Mouse (Mus musculus) forebrain, embryonic 10.5 days (tissue): ENCODE results near the gene Klhl30. TPM values are rescaled to one million over a fixed set of nuclear protein-coding genes. Genes with fewer than 3 reads are reported as not detected.

Source experiments
- DNase-seq: peaks from one replicate; pipeline ENCODE4 v3.0.0-alpha.2; 2017; ENCODE audit warnings: low spot score; ENCODE audit errors: extremely low spot score
- H3K27ac ChIP-seq: fragments of 300-500 bp; sonication (generic); 2 replicates; pipeline ENCODE4 v1.5.1; 2016; ENCODE audit warnings: mild to moderate bottlenecking
- H3K27me3 ChIP-seq: fragments of 300-500 bp; sonication (generic); 2 replicates; pipeline ENCODE4 v1.6.1; 2016; ENCODE audit warnings: mild to moderate bottlenecking; ENCODE audit not compliant: poor library complexity, severe bottlenecking
- H3K36me3 ChIP-seq: fragments of 300-500 bp; sonication (generic); replicated peaks from 2 replicates; pipeline ENCODE4 v1.6.1; 2016; ENCODE audit warnings: mild to moderate bottlenecking, moderate library complexity
- H3K4me1 ChIP-seq: fragments of 300-500 bp; sonication (generic); 2 replicates; pipeline ENCODE4 v1.6.1; 2016
- H3K4me3 ChIP-seq: fragments of 300-500 bp; sonication (generic); 2 replicates; pipeline ENCODE4 v1.5.1; 2016; ENCODE audit warnings: mild to moderate bottlenecking, moderate library complexity
- H3K9me3 ChIP-seq: fragments of 300-500 bp; sonication (generic); 2 replicates; pipeline ENCODE4 v1.6.1; 2016; ENCODE audit warnings: mild to moderate bottlenecking, moderate library complexity
- WGBS: fragments of 180-500 bp; shearing (Covaris S2); methylation state at CpG from one replicate; pipeline ENCODE4 v1.1.7; 2016; 5-methylcytosine and 5-hydroxymethylcytosine counted together
- polyA plus RNA-seq: library from polyadenylated mRNA; unstranded; fragments of >200 nt; fragmentation: Nextera tagmentation; extraction: Ambion mirVana; gene quantifications from 2 replicates; pipeline ENCODE4 v1.2.1, GENCODE M21; 2016

Klhl30 gene
- 0.11 and 0.14 TPM in 2 replicates for polyA plus RNA-seq

GRCm38 (mm10) chr1:91350841-91351240 is at the start of gene Klhl30:
Klhl30 (plus strand) TSS chr1:91351016.
- H3K4me3 ChIP-seq: no peak within 1 kb of the TSS
- no peak within 1 kb of the TSS for H3K27ac ChIP-seq
- H3K27me3 ChIP-seq: peaks cover 22% of the 10 kb centered on the region
- H3K9me3 ChIP-seq: no peaks in the 10 kb centered on the region
- DNase-seq: no peak
- H3K4me1 ChIP-seq: peaks cover 7% of the 10 kb centered on the region; the same call in 1 of the 2 replicates
- WGBS: 64% methylated on average over 4 of the region's 4 CpGs
- H3K36me3 ChIP-seq: no peaks in the 10 kb centered on the region

- Histone ChIP-seq H3K27ac (no peak overlapping the region), H3K4me3 (no peak overlapping the region), H3K27me3 (no peaks in the 10 kb centered on the region), H3K9me3 (no peaks in the 10 kb centered on the region), H3K36me3 (peaks cover 30% of the 10 kb centered on the region), H3K4me1 (peaks cover 19% of the 10 kb centered on the region)
- 90% methylated on average over 3 of the region's 3 CpGs for WGBS
- DNase-seq: no peak
These were observed 49.5 kb upstream of the Klhl30 start for GRCm38 (mm10) chr1:91301206-91301920.

GRCm38 (mm10) chr1:91302021-91302420 is 48.8 kb upstream of the Klhl30 start:
- WGBS: 92% methylated on average over 3 of the region's 3 CpGs
- no peaks in the 10 kb centered on the region for H3K9me3 ChIP-seq
- no peak for DNase-seq
- H3K36me3 ChIP-seq: peaks cover 35% of the 10 kb centered on the region
- H3K27ac ChIP-seq: no peak overlapping the region
- peaks cover 19% of the 10 kb centered on the region for H3K4me1 ChIP-seq
- H3K4me3 ChIP-seq: no peak overlapping the region
- no peaks in the 10 kb centered on the region for H3K27me3 ChIP-seq

DNA sequence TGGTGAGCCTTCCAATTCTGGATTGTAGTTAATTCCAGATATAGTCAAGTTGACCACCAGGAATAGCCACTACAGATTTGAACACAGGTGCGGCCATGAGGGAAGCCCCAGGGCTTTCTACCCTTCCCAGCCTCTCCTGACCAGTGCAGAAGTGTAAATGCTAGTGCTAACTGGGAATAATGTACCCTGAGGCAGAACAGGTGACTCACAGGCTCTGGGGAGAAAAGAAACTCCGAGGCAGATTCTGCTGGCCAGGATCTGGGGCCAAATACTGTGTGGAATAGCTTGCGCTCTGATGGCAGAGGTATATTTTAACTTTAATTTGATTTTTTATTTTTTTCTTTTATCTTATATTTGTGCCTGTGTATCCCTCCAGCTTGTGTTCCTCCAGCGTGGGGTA is 46.2 kb upstream of the Klhl30 start:
- 90% methylated on average over 4 of the region's 4 CpGs for WGBS
- Histone ChIP-seq H3K36me3 (peaks cover 59% of the 10 kb centered on the region), H3K4me1 (peaks cover 4% of the 10 kb centered on the region; the same call in 1 of the 2 replicates)

GRCm38 (mm10) chr1:91309366-91310085 is 41.3 kb upstream of the Klhl30 start:
- Histone ChIP-seq H3K27ac (no peak overlapping the region), H3K27me3 (no peaks in the 10 kb centered on the region), H3K4me1 (peaks cover 14% of the 10 kb centered on the region), H3K4me3 (no peak overlapping the region), H3K36me3 (peaks cover 77% of the 10 kb centered on the region), H3K9me3 (no peaks in the 10 kb centered on the region)
- 94% methylated on average over 13 of the region's 13 CpGs for WGBS
- no peak for DNase-seq

More for the DNA sequence above, 46.2 kb upstream of the Klhl30 start:
- Histone ChIP-seq H3K27me3 (no peaks in the 10 kb centered on the region), H3K9me3 (no peaks in the 10 kb centered on the region), H3K27ac (no peak overlapping the region), H3K4me3 (no peak overlapping the region)
- no peak for DNase-seq

DNA sequence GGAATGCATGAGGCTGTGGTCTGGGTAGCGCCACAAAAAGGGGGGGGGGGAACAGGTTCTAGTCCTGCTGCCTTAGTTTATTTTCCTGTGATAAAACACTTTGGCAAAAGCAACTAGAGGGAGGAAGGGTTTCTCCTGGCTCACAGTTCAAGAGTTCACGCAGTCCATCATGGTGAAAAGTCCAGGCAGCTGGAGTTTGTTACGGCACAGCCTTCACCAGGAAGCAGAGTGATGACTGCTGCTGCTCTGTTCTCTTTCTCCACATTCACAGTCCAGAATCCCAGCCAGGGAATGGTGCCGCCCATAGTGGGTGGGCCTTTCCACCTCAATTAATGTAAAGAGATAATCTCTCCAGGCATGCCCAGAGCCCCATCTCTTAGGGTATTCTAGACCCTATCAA is 38.5 kb upstream of the Klhl30 start:
- no peak overlapping the region for H3K4me3 ChIP-seq
- no peak for DNase-seq
- peaks cover 14% of the 10 kb centered on the region for H3K4me1 ChIP-seq
- H3K27ac ChIP-seq: no peak overlapping the region
- no peaks in the 10 kb centered on the region for H3K9me3 ChIP-seq
- peaks cover 55% of the 10 kb centered on the region for H3K36me3 ChIP-seq
- no peaks in the 10 kb centered on the region for H3K27me3 ChIP-seq
- 95% methylated on average over 4 of the region's 4 CpGs for WGBS

DNA sequence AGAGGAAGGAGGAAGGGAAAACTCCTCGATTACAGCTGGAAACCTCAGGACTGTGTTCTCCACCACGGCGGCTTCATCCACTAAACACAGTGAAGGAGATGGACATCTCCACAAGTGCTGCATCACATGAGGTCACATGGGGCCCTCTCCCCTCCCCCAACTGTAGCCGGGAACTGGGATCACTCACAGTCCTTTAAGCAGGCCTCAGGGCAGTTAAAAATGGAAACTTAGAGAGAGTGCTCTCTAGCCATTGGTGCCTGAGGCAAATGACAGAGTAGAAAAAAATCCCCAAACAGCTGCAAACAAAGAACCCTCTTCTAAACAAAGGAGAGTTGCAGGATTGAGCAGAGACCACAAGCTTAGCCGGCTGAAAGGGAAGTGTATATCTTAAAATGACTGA is 37.6 kb upstream of the Klhl30 start:
- Histone ChIP-seq H3K4me1 (peaks cover 14% of the 10 kb centered on the region), H3K27ac (peak overlapping the region; percentile 81), H3K9me3 (no peaks in the 10 kb centered on the region)

GRCm38 (mm10) chr1:91317656-91318055 is 33.2 kb upstream of the Klhl30 start:
- DNase-seq: no peak
- Histone ChIP-seq H3K27ac (no peak overlapping the region), H3K9me3 (no peaks in the 10 kb centered on the region), H3K27me3 (no peaks in the 10 kb centered on the region), H3K4me1 (peaks cover 16% of the 10 kb centered on the region), H3K4me3 (no peak overlapping the region), H3K36me3 (peaks cover 6% of the 10 kb centered on the region)
- 91% methylated on average over 6 of the region's 6 CpGs for WGBS

More for the DNA sequence above, 37.6 kb upstream of the Klhl30 start:
- H3K36me3 ChIP-seq: peaks cover 47% of the 10 kb centered on the region
- DNase-seq: peak; percentile 35
- no peaks in the 10 kb centered on the region for H3K27me3 ChIP-seq
- 44% methylated on average over 5 of the region's 5 CpGs for WGBS
- no peak overlapping the region for H3K4me3 ChIP-seq

DNA sequence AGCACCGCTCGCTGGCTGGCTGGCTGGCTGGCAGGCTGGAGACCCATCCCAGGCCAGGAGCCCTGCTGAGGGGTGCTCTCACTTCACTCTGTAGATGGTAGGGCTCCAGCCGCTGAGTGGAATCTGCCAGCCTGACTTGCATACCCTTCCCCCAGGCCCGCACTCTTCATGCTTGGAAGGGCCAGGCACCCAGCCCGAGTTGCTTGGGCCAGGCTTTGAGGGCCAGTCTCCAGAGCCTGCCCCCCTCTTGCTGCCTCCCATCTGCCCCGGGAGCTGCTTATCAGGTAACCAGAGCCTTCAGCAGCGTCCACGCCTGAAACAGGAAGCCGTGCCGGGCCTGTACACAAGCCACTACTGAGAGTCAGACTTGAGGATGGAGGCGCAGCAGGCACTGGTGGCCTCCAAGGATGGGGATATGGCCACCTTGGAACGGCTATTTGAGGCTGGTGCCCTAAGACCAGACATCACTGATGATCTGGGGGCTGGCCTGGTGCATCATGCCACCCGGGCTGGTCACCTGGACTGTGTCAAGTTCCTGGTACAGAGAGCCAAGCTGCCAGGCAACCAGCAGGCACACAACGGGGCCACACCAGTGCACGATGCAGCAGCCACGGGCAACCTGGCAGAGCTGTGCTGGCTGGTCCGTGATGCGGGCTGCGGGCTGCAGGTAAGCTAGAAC is 28.9 kb upstream of the Klhl30 start, which contains the start of gene Espnl:
Gene Espnl (plus strand): TSS at position 316 of the 679 bp plus-strand sequence.
- H3K4me1 ChIP-seq: peaks cover 11% of the 10 kb centered on the region; the same call in 1 of the 2 replicates
- 80% methylated on average over 19 of the region's 19 CpGs for WGBS
- no peak for DNase-seq
- no peaks in the 10 kb centered on the region for H3K27me3 ChIP-seq
- no peak within 1 kb of the TSS for H3K27ac ChIP-seq
- no peak within 1 kb of the TSS for H3K4me3 ChIP-seq
- no peaks in the 10 kb centered on the region for H3K36me3 ChIP-seq
- H3K9me3 ChIP-seq: no peaks in the 10 kb centered on the region

DNA sequence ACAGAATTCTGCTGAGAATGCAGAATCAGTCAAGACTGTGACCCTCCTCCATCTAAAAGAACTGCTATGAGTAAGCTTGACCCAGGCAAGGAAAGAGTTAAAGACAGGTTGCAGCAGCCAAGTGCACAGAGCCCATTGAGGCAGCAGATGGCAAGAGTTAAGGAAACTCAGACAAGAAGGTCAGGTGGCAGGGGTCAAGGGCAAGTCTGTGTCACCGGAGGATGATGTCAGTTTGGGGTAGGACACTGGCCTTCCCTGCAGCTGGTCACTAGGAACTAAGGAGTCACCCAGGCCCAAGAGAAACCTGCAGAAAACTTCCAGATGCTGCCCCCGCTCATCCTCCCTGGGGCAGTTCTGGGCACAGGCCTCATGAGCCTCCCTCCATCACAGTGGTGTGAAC is 26.2 kb upstream of the Klhl30 start:
- Histone ChIP-seq H3K36me3 (no peaks in the 10 kb centered on the region), H3K27me3 (no peaks in the 10 kb centered on the region), H3K4me3 (no peak overlapping the region), H3K4me1 (peaks cover 11% of the 10 kb centered on the region; the same call in 1 of the 2 replicates), H3K27ac (no peak overlapping the region), H3K9me3 (no peaks in the 10 kb centered on the region)
- no peak for DNase-seq
- WGBS: 81% methylated on average over 2 of the region's 2 CpGs

DNA sequence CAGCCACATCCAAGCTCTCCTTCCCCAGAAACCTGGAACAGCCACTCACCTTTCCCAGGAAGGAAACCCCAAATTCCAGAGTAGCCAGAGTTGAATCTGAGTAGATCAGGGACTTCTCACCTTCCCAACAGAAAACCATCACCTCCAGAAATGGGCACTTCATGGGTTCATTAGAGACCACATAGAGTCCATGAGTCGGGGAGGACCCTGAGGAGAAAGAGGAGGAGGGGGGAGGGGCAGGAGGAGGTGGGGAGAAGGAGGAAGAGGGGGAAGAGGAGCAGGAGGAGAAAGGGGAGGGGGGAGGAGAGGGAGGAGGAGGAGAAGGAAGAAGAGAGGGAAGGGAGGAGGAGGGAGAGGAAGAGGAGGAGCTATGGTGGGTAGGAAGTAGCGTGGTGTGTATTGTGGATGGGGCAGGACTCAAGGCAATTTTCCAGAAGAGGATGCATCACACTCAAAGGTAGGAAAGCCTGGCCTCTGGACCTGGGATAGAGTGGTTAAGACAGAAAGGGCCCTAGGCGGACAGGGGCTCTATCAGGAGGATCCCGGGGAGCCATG is 25.3 kb upstream of the Klhl30 start:
- Histone ChIP-seq H3K27me3 (no peaks in the 10 kb centered on the region), H3K9me3 (no peaks in the 10 kb centered on the region), H3K27ac (no peak overlapping the region), H3K4me1 (peaks cover 11% of the 10 kb centered on the region; the same call in 1 of the 2 replicates), H3K4me3 (no peak overlapping the region), H3K36me3 (no peaks in the 10 kb centered on the region)
- WGBS: 81% methylated on average over 4 of the region's 4 CpGs
- no peak for DNase-seq

GRCm38 (mm10) chr1:91332102-91332501 is 18.7 kb upstream of the Klhl30 start:
- 62% methylated on average over 4 of the region's 4 CpGs for WGBS

More at GRCm38 (mm10) chr1:91332102-91332501, 18.7 kb upstream of the Klhl30 start:
- H3K4me3 ChIP-seq: no peak overlapping the region
- H3K9me3 ChIP-seq: no peaks in the 10 kb centered on the region
- H3K4me1 ChIP-seq: no peaks in the 10 kb centered on the region
- H3K27ac ChIP-seq: no peak overlapping the region
- H3K27me3 ChIP-seq: no peaks in the 10 kb centered on the region
- H3K36me3 ChIP-seq: no peaks in the 10 kb centered on the region
- no peak for DNase-seq
